Mouse (Mus musculus) spleen, adult 2 months (tissue): ENCODE results near the gene Ntsr2.

Experiments
- CTCF ChIP-seq: fragments of 200-500 bp; IDR thresholded peaks from 2 replicates; pipeline ENCODE4 v1.5.1; 2011; ENCODE audit warnings: mild to moderate bottlenecking, inconsistent platforms; ENCODE audit not compliant: insufficient read depth, insufficient read length, insufficient replicate concordance; ENCODE audit errors: extremely low read depth
- POLR2A ChIP-seq: fragments of 200-500 bp; IDR thresholded peaks from 2 replicates; pipeline ENCODE4 v1.6.1; 2011; ENCODE audit warnings: low read depth, low read length, inconsistent platforms

GRCm38 (mm10) chr12:16610936-16611335, 42.2 kb upstream of the Ntsr2 start, which contains the start of gene Lpin1:
- TF ChIP-seq CTCF (no peak), POLR2A (no peak)
